Mouse (Mus musculus) megakaryocyte, adult 5-6 weeks (primary cell): ENCODE measurements around the gene Prr18. TPM values are rescaled to one million over a fixed set of nuclear protein-coding genes. Genes with fewer than 3 reads are reported as not detected.
"Not testable (repeated sequence)": the region's sequence is repeated elsewhere in the genome, so short reads cannot be mapped to it uniquely, and the experiment has no call there.

Experiments
- ATAC-seq: 2 replicates; pipeline ENCODE4 v1.8.0; 2016; ENCODE audit warnings: mild to moderate bottlenecking, inconsistent platforms; ENCODE audit not compliant: poor library complexity, severe bottlenecking
- total RNA-seq, 2 experiments: library from RNA; stranded (forward) in 1 of 2; stranded (reverse) in 1 of 2; fragments of 153-499, 151-499 nt in 1 of 2; fragments of 221-1000, 200-1000 nt in 1 of 2; gene quantifications; 2 replicates each; pipeline versions ENCODE4 v1.2.3 to v1.2.4; 2015 to 2017

Gene Prr18
- total RNA-seq (2015) (0.04 and 0.16 TPM in 2 replicates), total RNA-seq (2017) (0.04 and 0.20 TPM in 2 replicates)

- ATAC-seq: not testable (repeated sequence)
Observed at GRCm38 (mm10) chr17:8337159-8337558, at the start of gene Prr18. Gene Prr18, plus strand, starts transcription at chr17:8337459.

DNA sequence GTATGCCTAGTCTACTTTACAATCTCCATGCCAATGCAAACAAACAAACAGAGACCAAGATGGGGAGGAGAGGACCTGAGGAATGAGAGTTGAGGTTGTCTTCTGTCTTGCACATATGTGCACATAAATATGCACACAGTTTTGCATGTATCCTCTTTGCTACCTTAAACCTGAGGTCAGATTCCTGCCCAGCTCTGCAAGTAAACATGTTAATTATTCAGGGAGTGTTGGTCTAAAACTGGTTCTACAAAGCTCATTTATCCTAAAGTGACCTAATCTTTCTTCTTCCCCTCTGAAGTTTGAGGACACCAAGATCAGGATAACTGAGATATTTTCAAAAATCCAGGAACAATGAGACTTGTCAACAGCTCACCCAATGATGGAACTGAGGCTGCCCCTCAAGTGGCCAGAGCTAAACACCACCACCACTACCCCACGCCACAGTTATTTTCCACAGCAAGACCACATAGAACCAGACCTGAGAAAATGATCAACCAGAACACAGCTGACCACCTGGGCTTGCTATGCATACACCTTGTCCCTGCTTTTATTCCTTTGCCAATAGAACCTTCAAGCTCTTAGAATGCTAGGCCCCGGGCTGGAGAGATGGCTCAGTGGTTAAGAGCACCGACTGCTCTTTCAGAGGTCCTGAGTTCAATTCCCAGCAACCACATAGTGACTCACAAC, 47.1 kb upstream of the Prr18 start:
- no peak for ATAC-seq

GRCm38 (mm10) chr17:8290736-8291135, 46.5 kb upstream of the Prr18 start:
- ATAC-seq: no peak

DNA sequence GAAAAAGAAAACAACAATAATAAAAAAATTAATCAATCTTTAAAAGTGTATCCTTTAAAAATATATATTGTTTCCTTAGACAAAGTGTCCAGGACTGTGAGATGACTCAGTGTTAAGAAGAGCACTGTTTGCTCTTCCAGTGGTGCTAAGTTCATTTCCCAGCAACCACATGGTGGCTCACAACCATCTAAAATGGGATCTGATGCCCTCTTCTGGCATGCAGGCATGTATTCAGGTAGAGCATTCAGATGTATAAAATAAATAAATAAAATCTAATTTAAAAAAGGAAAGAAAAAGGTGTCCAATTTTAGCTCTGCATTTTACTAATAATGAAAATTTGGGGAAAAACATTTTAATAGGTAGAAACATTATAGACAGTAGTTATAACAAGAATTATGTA, 41.4 kb upstream of the Prr18 start:
- no peak for ATAC-seq

DNA sequence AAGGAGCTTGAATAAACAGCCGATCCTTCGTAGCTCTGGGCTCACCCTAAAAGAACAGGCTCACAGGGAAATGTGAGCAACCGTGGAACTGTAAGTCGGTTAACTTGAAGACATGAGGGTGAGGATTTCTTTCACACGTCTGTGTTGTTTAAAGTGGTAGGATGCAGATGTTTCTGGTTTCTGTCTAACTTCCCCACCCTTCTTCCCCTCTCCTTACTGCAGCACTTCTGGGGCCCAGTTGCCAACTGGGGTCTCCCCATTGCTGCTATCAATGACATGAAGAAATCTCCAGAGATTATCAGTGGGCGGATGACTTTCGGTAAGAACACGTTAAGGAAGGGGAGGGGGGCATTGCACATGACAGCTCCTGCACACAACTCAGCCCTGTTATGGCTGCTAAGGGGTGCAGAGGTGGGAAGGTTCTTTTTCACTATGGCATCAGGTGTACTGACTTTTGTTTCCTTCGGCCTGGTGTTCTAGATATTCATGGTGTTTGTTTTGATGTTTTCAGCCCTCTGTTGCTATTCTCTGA, 40.9 kb upstream of the Prr18 start:
- no peak for ATAC-seq

DNA sequence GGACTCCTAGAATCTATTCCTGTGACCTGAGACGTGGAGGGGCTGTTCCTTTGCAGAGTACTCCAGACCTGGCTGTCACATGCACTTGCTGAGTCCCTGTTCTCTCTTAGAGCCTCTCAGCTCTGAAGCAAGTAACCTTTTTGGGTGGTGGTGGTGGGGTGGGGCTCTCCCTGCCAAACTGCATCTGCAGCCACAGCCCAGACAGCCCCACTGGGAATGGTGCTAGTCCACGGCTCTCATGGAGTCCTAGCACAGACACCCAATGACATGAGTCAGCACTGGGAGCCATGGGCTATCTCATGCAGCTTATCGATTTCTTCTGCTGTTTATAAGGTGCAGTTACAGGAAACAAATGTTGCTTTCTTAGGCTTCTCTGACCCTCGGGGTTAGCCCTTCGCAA, 39.5 kb upstream of the Prr18 start:
- ATAC-seq: no peak

- no peak for ATAC-seq
Observed at GRCm38 (mm10) chr17:8298281-8298680, 39.0 kb upstream of the Prr18 start.

DNA sequence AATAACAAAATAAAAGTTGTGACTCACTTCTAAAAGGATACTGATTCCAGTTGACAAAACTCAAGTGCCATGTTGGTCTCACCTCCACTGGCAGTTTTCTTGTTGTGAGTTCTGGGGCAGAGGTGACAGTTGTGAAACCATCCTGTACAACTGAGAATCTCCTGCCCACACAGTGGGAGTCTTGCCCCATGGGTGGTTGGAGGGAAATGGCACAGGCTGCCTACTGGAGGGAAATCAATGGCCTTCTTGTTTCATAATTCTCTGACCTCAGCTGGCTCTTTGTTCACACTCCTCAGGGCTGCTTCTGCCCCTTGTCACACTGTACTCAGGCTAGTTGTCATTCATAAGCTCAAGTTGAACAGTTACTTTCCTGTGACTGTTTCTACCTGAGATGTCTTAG, 37.7 kb upstream of the Prr18 start:
- peak; percentile 74 for ATAC-seq

GRCm38 (mm10) chr17:8301515-8301914, 35.7 kb upstream of the Prr18 start:
- ATAC-seq: no peak

DNA sequence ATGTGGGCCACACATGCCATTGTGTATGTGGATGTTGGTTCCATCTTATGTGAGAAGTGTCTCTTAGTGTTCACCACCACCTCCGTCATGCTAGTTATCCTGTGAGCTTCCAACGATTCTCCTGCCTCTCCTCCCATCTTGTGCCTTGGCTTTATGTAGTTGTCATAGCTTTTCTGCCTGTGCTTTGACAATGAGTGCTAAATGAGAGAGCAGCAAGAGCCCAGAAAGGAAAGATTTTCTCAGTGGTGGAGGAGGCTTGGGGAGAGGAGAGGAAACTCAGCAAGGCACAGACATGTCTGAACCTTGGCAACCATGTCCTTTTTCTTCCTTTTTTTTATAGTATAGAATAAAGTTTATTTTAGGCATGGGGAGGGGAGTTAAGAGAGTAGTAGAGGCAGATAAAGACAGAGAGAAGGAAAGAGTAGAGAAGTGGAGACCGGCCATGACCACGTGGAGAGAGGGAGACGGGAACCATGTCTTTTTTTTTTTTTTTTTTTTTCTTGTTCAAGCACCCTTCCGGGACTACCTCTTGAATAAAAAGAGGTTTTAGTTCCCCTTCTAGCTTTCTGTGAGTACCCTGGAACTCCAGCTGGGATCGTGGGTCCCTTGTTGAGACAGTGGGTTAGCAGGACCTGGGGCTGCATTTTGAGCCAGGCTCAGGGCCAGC, 34.4 kb upstream of the Prr18 start:
- no peak for ATAC-seq

DNA sequence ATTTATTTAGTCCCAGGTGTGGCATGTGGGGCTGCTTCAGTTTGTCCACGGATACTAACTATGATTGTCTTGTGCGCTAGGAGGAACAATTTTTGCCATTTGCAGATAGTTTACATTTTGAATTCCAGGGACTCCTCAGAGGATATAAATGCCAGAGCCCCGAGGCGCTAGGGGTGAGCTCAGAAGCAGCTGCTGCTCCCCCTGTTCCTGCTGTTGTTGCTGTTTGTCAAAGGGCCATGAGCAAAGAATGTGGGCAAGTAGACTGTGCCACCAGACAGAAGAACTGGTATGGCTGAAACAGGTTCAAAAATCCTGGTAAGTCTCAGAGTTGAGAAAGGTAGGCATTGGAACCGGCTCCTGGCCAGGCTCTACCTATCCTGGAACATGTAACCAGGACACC, 33.6 kb upstream of the Prr18 start:
- no peak for ATAC-seq

DNA sequence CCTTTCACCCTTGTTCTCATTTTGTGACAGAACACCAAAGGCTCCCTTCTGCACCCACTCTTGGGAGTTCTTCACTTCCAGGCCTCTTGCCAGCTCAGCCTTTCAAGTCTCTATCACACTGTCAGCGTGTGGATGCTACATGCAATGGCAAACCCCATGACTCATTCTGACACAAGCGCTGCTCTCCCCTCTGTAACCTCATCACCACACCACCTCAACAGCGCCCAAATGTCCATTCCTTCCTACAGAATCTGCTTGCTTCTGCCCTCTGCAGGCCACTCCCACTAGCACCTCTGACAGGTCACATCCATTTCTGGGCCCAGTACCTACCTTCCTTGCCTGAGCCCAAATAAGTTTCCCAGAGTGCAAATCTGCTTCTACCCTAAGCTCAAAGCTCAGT, 31.5 kb upstream of the Prr18 start:
- ATAC-seq: 0 out of 2 replicates have a peak, but pooled peaks have one; percentile 26

- ATAC-seq: peak; percentile 98
Observed at GRCm38 (mm10) chr17:8310838-8311614, 26.2 kb upstream of the Prr18 start, which contains the start of gene Sft2d1. Gene Sft2d1, plus strand, starts transcription at chr17:8311102.

- 0 out of 2 replicates have a peak, but pooled peaks have one; percentile 27 for ATAC-seq
Observed at GRCm38 (mm10) chr17:8311751-8312150, 25.5 kb upstream of the Prr18 start.

DNA sequence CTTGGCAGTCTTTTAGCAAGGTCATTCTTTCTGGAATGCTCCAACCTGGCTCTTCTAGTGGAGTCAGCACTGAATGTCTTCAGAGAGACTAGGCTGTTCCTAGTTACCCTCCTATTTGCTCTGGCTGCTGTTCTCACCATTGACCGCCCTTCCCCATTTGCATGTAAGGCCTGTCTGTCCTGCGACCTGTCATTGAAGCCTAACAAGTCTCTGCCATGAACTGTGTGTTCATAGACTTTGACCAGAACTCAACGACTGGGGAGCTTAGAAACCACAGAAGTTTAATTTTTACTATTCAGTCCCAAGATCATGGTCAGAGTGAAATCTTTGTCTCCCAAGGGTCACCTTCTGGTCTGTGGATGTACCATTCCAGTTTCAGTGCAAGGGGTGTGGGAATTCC, 23.3 kb upstream of the Prr18 start:
- ATAC-seq: no peak

DNA sequence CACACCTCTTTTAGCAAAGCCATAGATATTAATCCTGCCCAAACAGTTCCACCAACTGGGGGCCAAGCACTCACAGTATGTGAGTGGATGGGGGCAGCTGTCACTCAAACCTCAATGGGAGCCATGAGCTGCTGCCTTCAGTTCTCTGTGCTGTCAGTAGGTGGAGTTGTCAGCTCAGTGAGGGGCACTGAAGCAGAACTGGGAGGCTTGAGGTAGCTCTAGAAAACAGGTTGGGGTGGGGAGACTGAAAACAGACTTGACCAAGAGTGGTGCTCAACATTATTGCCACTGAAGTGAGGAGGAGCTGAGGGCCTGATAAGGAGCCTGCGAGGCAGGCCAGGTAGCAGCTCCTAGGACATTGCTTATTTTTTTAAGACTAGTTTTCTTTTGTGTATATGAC, 21.0 kb upstream of the Prr18 start:
- peak; percentile 40; the same call in 1 of the 2 replicates for ATAC-seq

GRCm38 (mm10) chr17:8326877-8327276, 10.4 kb upstream of the Prr18 start:
- ATAC-seq: not testable (repeated sequence)

- no peak for ATAC-seq
Observed at GRCm38 (mm10) chr17:8328511-8329174, 8.6 kb upstream of the Prr18 start.

GRCm38 (mm10) chr17:8330602-8331001, 6.7 kb upstream of the Prr18 start:
- no peak for ATAC-seq

GRCm38 (mm10) chr17:8339666-8340374, 2.6 kb downstream of the Prr18 start:
- no peak for ATAC-seq
